Mouse (Mus musculus): Measurements from ENCODE around the gene Adssl1. TPM values are rescaled to one million over a fixed set of nuclear protein-coding genes. Genes with fewer than 3 reads are reported as not detected.

Gene Adssl1
- polyA plus RNA-seq, 1 experiment from 2014 or later, result 93.7 TPM

- H3K9me3 ChIP-seq (replicated peaks), result no peaks in the 10 kb centered on the region
- H3K4me1 ChIP-seq (replicated peaks), result peaks cover 83% of the 10 kb centered on the region
- peak overlapping the region; percentile 95 for H3K27ac ChIP-seq
- no peaks in the 10 kb centered on the region for H3K27me3 ChIP-seq
- H3K4me2 ChIP-seq, result peak overlapping the region; percentile 52
- ATAC-seq (replicated peaks; ENCODE audit: insufficient number of reproducible peaks, insufficient read depth, low FRiP score, low read depth), result no peak
- H3K4me3 ChIP-seq, result peak overlapping the region; percentile 4; the same call in 1 of the 2 replicates
- H3K9ac ChIP-seq, result peak overlapping the region; percentile 38
- WGBS, result 38% methylated on average over 3 of the region's 3 CpGs
- H3K36me3 ChIP-seq, result peaks cover 49% of the 10 kb centered on the region
These were observed 41.4 kb downstream of the Adssl1 start for GRCm38 (mm10) chr12:112661327-112661605.

GRCm38 (mm10) chr12:112661851-112662250 lies 42.0 kb downstream of the Adssl1 start:
- peak overlapping the region; percentile 95 for H3K27ac ChIP-seq
- peaks cover 43% of the 10 kb centered on the region for H3K36me3 ChIP-seq
- H3K27me3 ChIP-seq, result no peaks in the 10 kb centered on the region
- no peak overlapping the region for H3K4me3 ChIP-seq
- ATAC-seq (replicated peaks; ENCODE audit: insufficient number of reproducible peaks, insufficient read depth, low FRiP score, low read depth), result no peak
- H3K4me1 ChIP-seq (replicated peaks), result peaks cover 89% of the 10 kb centered on the region
- WGBS, result 57% methylated on average over 9 of the region's 9 CpGs
- H3K9me3 ChIP-seq (replicated peaks), result no peaks in the 10 kb centered on the region
- H3K4me2 ChIP-seq, result peak overlapping the region; percentile 52
- H3K9ac ChIP-seq, result peak overlapping the region; percentile 38

- Histone ChIP-seq H3K4me3 (no peak overlapping the region), H3K36me3 (peaks cover 40% of the 10 kb centered on the region), H3K9me3 (replicated peaks) (no peaks in the 10 kb centered on the region), H3K27me3 (no peaks in the 10 kb centered on the region), H3K4me1 (replicated peaks) (peaks cover 100% of the 10 kb centered on the region), H3K9ac (no peak overlapping the region), H3K4me2 (no peak overlapping the region), H3K27ac (peak overlapping the region; percentile 95)
- ATAC-seq (replicated peaks; ENCODE audit: insufficient number of reproducible peaks, insufficient read depth, low FRiP score, low read depth), result no peak
- WGBS, result 79% methylated on average over 11 of the region's 11 CpGs
These were observed 43.5 kb downstream of the Adssl1 start for GRCm38 (mm10) chr12:112663303-112663702.

- no peak for ATAC-seq (replicated peaks; ENCODE audit: insufficient number of reproducible peaks, insufficient read depth, low FRiP score, low read depth)
- no peak overlapping the region for H3K9ac ChIP-seq
- no peaks in the 10 kb centered on the region for H3K9me3 ChIP-seq (replicated peaks)
- no peaks in the 10 kb centered on the region for H3K27me3 ChIP-seq
- no peak overlapping the region for H3K4me3 ChIP-seq
- 82% methylated on average over 12 of the region's 12 CpGs for WGBS
- no peak overlapping the region for H3K4me2 ChIP-seq
- peaks cover 40% of the 10 kb centered on the region for H3K36me3 ChIP-seq
- peaks cover 100% of the 10 kb centered on the region for H3K4me1 ChIP-seq (replicated peaks)
- H3K27ac ChIP-seq, result peak overlapping the region; percentile 95
These were observed 43.9 kb downstream of the Adssl1 start for GRCm38 (mm10) chr12:112663716-112664115.

DNA sequence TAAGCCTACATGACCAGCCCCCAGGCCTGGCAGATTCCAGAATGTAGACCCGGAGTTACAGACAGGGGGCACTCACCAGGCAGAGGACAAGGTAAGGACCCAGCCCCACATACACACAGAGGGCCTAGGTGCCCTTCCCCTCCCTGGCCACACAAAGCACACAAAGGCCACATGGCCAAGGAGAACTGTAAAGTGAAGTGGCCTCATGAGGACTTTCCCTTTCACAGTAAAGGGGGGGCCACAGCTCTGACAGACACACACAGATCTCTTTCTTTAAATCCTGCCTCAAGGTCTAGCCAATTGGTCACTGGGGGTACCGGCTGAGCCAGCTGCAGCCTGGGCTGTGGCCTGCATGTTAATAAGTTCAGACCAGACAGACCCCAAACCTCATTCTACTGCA lies 44.3 kb downstream of the Adssl1 start:
- peaks cover 40% of the 10 kb centered on the region for H3K36me3 ChIP-seq
- H3K27me3 ChIP-seq, result no peaks in the 10 kb centered on the region
- no peak overlapping the region for H3K4me3 ChIP-seq
- peaks cover 100% of the 10 kb centered on the region for H3K4me1 ChIP-seq (replicated peaks)
- no peaks in the 10 kb centered on the region for H3K9me3 ChIP-seq (replicated peaks)
- H3K4me2 ChIP-seq, result no peak overlapping the region
- H3K9ac ChIP-seq, result peak overlapping the region; percentile 37; the same call in 1 of the 2 replicates
- peak overlapping the region; percentile 95 for H3K27ac ChIP-seq
- WGBS, result 34% methylated on average over 2 of the region's 2 CpGs
- no peak for ATAC-seq (replicated peaks; ENCODE audit: insufficient number of reproducible peaks, insufficient read depth, low FRiP score, low read depth)

DNA sequence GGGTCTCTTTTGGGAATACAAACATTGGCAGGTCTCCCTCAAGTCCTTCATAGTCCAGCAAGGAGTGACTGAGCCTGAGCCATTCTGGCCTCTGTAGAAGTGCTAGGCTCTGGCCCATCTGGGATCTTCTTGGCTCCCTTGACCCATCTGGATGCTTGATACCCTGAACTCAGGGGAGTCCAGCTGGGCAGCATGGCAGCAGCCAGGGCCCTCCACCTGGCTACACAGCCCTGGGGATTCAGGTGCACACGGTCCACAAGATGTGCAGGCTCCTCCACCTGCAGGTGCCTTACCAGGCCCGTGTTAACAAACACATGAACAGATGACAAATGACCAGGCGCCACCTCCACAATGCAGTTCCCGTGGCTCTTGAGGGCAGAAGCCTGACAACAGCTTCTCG lies 44.8 kb downstream of the Adssl1 start:
- Histone ChIP-seq H3K27ac (peak overlapping the region; percentile 80), H3K27me3 (no peaks in the 10 kb centered on the region), H3K9me3 (replicated peaks) (no peaks in the 10 kb centered on the region), H3K4me2 (peak overlapping the region; percentile 42; the same call in 1 of the 2 replicates), H3K9ac (peak overlapping the region; percentile 11; the same call in 1 of the 2 replicates), H3K4me1 (replicated peaks) (peaks cover 100% of the 10 kb centered on the region), H3K36me3 (peaks cover 40% of the 10 kb centered on the region), H3K4me3 (0 out of 2 replicates have a peak overlapping the region, but pooled peaks have one; percentile 2)
- ATAC-seq (replicated peaks; ENCODE audit: insufficient number of reproducible peaks, insufficient read depth, low FRiP score, low read depth), result no peak
- WGBS, result 50% methylated on average over 5 of the region's 5 CpGs

- Histone ChIP-seq H3K27ac (peak overlapping the region; percentile 80), H3K27me3 (no peaks in the 10 kb centered on the region), H3K9ac (peak overlapping the region; percentile 34), H3K4me2 (peak overlapping the region; percentile 42), H3K4me3 (peak overlapping the region; percentile 2; the same call in 1 of the 2 replicates), H3K4me1 (replicated peaks) (peaks cover 100% of the 10 kb centered on the region), H3K9me3 (replicated peaks) (no peaks in the 10 kb centered on the region), H3K36me3 (peaks cover 43% of the 10 kb centered on the region)
- no peak; the same call in 1 of the 2 replicates for ATAC-seq (replicated peaks; ENCODE audit: insufficient number of reproducible peaks, insufficient read depth, low FRiP score, low read depth)
- WGBS, result 22% methylated on average over 18 of the region's 18 CpGs
These were observed 45.6 kb downstream of the Adssl1 start for GRCm38 (mm10) chr12:112665445-112665844.

GRCm38 (mm10) chr12:112665881-112666544 lies 46.2 kb downstream of the Adssl1 start:
- Histone ChIP-seq H3K4me3 (peak overlapping the region; percentile 2; the same call in 1 of the 2 replicates), H3K36me3 (peaks cover 48% of the 10 kb centered on the region), H3K9me3 (replicated peaks) (no peaks in the 10 kb centered on the region), H3K27me3 (no peaks in the 10 kb centered on the region), H3K4me1 (replicated peaks) (peaks cover 100% of the 10 kb centered on the region), H3K27ac (peak overlapping the region; percentile 80), H3K4me2 (peak overlapping the region; percentile 42), H3K9ac (peak overlapping the region; percentile 34; the same call in 1 of the 2 replicates)
- 68% methylated on average over 9 of the region's 9 CpGs for WGBS
- no peak for ATAC-seq (replicated peaks; ENCODE audit: insufficient number of reproducible peaks, insufficient read depth, low FRiP score, low read depth)

DNA sequence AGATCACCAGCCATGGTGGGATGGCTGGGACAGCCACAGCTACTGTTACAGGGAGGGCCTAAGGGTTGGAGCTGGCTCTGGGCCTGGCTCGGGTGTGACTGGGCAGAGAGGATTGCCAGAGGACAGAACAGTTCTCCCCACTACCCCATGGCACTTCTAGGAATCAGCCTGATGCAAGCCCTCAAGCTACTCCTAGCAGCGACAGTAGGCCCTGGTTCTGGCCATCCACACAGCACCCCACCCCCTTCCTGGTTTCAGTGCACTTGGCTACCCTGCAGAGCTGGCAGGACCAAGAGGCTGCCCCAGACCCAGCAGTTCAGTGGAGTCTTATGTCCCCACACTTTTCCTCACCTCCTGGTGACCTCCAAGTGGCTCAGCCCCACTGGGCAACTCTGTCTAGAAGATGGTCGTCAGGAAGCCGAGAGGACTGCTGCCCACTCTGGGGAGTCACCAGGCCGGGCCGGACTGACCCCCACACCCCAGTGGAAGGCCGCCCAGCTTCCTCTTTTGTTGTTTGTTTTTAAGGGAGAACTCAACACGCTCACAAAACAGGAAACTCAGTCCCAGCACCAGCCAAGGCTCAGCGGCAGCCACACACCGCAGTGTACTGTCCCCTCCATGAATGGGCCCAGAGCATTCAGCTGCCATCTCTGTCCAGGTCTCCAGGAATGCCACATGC lies 47.9 kb downstream of the Adssl1 start:
- Histone ChIP-seq H3K27me3 (no peaks in the 10 kb centered on the region), H3K4me3 (no peak overlapping the region), H3K27ac (peak overlapping the region; percentile 60), H3K9ac (peak overlapping the region; percentile 13; the same call in 1 of the 2 replicates), H3K4me2 (no peak overlapping the region), H3K36me3 (peaks cover 40% of the 10 kb centered on the region), H3K4me1 (replicated peaks) (peaks cover 100% of the 10 kb centered on the region), H3K9me3 (replicated peaks) (no peaks in the 10 kb centered on the region)
- WGBS, result 57% methylated on average over 10 of the region's 10 CpGs
- no peak for ATAC-seq (replicated peaks; ENCODE audit: insufficient number of reproducible peaks, insufficient read depth, low FRiP score, low read depth)

DNA sequence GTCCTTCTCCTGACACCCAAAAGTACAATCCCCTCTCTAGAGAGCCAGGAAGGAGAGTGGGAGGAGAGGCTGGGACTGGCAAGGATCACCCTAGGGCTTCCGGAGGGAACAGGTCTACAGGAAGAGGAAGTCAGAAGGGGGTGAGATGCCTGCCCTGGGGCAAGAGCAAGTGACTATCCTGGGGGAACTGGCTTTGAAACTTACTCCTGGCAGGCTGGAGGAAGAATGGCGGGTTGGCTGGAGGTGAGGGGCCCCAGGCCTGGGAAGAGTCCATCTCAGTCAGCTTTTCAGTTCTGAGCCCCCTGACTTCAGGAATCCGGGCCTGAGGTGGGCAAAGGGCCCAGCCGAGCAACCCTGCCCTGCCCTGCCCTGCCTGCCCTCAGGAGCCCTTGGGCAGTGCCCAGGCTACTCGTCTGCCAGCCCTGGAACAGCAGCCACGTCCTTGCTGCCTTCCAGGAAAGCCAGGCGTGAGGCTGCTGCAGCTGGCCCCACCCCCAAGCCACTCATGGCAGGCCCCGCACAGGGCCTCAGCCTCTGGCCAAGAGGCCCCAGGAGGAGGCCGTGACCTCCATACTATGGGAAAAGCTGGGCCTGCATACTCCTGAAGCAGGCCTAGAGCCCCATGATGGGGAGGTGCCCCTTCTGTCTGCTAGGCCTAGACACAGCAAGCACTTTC lies 51.0 kb downstream of the Adssl1 start:
- H3K36me3 ChIP-seq, result peaks cover 40% of the 10 kb centered on the region
- H3K4me1 ChIP-seq (replicated peaks), result peaks cover 88% of the 10 kb centered on the region
- peak overlapping the region; percentile 16 for H3K9ac ChIP-seq

DNA sequence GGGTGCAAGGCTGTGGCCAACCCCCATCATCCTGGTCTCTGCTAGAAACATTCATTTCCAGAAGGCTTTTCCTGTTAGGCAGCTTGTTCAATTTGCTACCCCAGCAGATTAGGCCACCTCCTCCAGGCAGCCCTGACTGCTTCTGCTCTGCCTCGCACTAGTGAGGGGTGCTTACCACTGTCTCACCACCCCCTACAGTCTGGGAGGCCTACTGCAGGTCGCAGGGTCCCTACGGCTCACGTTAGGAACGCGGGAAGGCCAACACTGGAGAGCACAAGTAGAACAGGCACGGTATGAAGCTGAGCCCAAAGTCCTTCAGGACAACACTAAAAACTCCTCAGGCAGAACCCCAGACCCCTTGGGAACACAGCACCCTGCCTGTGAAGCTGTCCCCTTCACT lies 52.0 kb downstream of the Adssl1 start:
- H3K4me2 ChIP-seq, result peak overlapping the region; percentile 91
- no peak for ATAC-seq (replicated peaks; ENCODE audit: insufficient number of reproducible peaks, insufficient read depth, low FRiP score, low read depth)
- H3K27me3 ChIP-seq, result no peaks in the 10 kb centered on the region
- WGBS, result 62% methylated on average over 7 of the region's 7 CpGs
- no peaks in the 10 kb centered on the region for H3K9me3 ChIP-seq (replicated peaks)
- H3K36me3 ChIP-seq, result peaks cover 40% of the 10 kb centered on the region
- H3K4me1 ChIP-seq (replicated peaks), result peaks cover 78% of the 10 kb centered on the region
- H3K27ac ChIP-seq, result peak overlapping the region; percentile 98
- H3K9ac ChIP-seq, result peak overlapping the region; percentile 99
- H3K4me3 ChIP-seq, result peak overlapping the region; percentile 95

More for the DNA sequence above, 51.0 kb downstream of the Adssl1 start:
- H3K27ac ChIP-seq, result peak overlapping the region; percentile 98
- no peaks in the 10 kb centered on the region for H3K27me3 ChIP-seq
- 31% methylated on average over 9 of the region's 9 CpGs for WGBS
- peak overlapping the region; percentile 95 for H3K4me3 ChIP-seq
- ATAC-seq (replicated peaks; ENCODE audit: insufficient number of reproducible peaks, insufficient read depth, low FRiP score, low read depth), result peak; percentile 12; the same call in 1 of the 2 replicates
- peak overlapping the region; percentile 91 for H3K4me2 ChIP-seq
- no peaks in the 10 kb centered on the region for H3K9me3 ChIP-seq (replicated peaks)
